Mouse (Mus musculus) ovary, postnatal 36 days (tissue): ENCODE data around the gene Srebf2.
A peak's percentile ranks its signal among the peaks of the same experiment; 100 is the strongest.

Experiments
- DNase-seq: peaks from one replicate; pipeline ENCODE4 v3.0.0; 2022; ENCODE audit warnings: low spot score, mixed read lengths

The Srebf2 gene

DNA sequence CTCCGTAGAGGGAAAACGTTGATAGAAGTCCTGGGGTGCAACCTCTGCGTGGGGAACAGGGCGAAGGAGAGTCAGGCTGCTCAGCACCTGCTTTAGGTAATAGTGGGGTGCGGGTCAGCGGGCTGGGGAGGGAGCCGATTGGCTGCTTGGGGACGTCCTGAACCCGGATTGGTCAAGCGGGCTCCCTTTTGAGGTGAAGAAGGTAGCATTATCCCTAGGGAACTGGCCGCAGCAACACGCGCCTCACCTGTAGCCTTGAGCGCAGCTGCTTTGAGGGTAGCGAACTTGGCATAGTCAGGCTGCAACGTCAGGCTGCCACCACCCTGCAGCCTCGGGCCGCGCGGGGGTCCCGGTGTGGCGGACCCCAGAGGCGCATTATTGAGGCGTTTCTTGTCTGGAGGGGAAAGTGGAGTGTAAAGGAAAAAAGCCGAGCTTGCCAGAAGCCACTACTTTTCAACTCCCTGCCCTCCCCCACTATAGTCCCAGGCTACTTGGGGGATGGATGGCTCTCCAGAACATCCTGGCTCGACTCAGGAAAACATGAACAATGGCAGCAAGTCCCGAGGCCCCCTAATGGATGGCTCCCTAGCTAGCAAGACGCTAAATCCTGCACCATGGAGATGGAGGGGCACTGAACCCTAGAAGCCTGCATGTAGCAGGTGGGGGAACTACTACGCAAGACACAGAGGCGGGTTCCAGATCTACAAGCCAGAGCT lies 60.7 kb downstream of the Srebf2 start:
- DNase-seq: no peak

DNA sequence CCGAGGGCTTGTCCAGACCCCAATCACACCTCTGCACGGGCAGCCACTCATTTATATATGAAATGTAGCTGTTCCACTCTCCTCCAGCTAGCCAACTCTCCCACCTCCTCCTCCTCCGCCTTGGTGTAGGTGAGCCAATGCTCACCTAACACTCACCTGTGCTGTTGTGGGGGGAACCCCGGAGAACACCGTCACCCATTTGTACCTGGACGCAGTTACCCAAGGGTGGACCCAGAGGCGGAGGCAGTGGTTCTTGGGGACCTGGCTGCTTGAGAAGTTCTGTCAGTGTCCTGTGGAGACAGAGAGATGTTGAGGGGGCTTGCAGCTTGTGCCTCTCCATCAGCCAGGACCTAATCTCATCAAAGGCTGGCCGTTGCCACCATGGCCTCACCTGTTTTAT lies 61.3 kb downstream of the Srebf2 start:
- no peak for DNase-seq

DNA sequence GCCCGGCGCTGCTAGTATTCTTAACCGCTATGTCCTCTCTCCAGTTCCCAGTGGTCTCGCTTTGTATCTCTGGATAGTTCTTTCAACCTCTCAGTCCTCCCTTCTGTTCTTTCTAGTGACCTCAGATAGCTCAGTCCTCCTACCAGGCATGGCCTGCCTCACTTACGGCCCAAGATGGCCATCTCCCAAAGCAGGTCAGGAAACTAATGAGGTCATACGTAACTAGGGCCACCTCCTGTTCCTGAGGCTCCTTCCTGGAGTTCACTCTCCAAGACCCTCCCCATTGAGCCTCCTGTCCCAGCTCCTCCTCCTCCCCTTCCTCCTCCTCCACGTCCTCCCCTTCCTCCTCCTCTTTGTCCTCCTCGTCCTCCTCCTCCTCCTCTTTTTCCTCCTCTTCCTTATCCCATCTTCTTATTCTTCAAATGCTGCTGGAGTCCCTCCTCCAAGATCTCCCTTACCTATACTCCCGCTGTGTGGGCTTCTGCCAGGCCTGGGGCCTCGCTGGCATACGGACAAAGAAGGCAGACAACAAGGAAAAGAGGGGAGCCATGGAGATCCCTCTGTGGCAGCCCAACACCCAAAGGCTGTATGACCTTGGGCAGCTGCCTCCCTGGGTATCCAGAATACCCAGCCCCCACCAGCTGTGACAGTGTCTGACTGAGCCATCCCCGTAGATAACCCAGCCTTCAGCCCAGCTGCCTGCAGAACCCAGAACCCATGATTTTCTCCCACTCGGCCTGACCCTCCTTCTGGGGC lies 62.5 kb downstream of the Srebf2 start:
- DNase-seq: no peak

DNA sequence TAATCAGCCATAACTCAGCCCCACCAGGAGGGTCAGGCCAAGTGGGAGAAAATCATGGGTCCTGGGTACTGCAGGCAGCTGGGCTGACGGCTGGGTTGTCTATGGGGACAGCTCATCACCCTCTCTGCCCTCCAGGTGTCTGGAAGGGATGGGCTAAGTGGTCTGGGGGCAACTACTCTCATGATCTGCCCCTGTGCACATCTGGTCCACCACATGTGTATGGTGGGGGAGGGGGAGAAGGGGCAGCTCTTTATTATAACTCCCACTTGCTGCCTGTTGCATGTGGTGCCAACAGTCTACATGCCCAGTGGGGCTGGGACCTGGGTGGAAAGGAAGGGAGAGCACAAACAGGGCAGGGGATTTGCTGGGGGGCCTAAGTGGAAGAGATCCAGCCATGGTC lies 63.8 kb downstream of the Srebf2 start:
- DNase-seq: no peak

DNA sequence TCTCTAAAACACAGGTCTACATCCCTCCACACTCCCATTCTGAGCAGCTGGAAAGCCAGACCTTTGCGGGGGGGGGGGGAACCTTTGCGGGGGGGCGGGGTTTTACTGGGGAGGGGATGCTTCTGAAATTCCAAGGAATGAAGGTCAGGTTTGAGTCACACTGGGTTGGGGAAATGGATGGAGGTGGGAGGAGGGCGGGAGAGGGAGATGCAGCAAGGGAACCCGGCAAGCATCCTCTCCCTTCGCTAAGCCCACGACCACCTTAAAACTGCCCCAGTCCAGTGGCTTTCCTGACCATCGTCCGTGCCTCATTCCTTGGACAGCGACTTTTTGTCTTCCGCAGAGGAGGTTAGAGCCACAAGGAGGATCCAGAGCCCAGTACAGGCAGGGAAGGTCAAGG lies 64.3 kb downstream of the Srebf2 start:
- DNase-seq: no peak

DNA sequence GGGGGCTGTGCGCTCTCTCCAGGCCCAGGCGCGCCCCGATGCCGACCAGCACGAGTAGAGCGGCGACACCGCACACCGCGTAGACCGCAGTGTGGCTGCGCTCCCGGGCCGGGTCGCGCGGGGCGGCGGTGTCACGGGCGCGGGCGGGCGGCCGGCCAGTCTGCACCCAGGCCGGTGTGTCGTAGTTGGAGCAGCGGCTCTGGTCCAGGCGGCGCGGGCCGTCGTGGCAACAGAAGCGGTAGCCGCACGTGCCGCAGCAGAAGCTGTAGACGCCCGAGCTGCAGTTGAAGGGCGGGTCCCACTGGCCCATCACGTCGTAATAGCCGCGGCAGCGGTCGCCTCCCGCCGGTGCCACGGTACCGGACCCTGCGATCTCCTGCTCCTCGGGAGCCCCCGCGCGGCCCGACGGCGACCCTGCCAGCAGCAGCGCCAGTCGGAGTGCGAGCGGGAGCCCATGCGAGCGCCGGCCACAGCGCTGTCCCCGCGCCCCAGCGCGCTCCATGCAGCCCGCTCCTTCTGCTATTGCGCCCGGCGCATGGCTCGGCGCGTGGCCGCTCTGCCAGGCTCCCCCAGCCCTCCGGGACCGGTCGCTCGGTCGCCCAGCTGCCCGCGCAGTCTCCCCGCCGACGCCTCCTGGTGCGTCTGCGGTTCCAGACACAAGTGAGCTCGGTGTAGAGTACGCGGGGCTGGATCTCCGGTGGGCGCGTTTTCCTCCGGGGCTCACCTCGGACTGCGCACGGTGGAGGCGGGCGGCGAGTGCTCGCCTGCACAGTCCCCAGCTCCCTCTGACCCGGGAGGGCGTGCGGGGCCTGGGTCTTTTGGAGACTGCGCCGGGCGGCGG lies 65.2 kb downstream of the Srebf2 start:
- DNase-seq: peak; percentile 27

DNA sequence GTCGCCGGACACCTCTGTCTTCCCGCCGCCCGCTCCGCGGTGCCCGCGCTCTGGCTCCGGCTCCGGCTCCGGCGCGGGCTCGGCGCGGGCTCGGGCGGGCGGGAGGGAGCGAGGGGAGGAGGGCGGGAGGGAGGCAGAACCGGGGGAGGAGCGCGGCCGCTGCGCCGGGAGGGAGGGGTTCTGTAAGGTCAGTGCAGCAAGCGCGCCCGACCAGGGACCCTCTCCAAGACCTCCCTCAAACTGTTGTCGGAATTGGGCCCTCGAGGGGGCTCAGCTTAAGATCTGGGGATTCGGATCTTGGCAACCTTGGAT lies 65.7 kb downstream of the Srebf2 start, which contains the start of gene Shisa8:
Gene Shisa8, minus strand, starts transcription at position 64 of the 312 bp plus-strand sequence.
- no peak for DNase-seq

DNA sequence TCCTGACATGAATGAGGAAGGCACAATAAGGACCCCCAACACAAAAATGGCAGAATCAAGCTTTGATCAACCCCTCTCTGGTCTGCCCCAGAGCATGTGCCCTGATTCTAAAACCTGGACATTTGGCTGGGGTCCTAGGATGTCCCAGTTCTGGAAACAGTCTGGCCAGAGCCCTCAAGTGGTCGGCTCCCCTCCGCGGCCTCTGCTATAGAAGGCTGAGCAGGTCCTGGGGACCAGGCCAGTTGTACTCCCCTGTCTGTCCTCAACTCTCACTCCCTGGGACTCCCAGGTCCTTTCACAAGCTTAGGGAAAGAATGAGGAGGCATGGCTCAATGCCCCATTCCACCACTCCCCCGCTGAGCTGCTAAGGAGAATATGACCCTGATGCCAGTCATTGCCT lies 66.2 kb downstream of the Srebf2 start:
- no peak for DNase-seq

DNA sequence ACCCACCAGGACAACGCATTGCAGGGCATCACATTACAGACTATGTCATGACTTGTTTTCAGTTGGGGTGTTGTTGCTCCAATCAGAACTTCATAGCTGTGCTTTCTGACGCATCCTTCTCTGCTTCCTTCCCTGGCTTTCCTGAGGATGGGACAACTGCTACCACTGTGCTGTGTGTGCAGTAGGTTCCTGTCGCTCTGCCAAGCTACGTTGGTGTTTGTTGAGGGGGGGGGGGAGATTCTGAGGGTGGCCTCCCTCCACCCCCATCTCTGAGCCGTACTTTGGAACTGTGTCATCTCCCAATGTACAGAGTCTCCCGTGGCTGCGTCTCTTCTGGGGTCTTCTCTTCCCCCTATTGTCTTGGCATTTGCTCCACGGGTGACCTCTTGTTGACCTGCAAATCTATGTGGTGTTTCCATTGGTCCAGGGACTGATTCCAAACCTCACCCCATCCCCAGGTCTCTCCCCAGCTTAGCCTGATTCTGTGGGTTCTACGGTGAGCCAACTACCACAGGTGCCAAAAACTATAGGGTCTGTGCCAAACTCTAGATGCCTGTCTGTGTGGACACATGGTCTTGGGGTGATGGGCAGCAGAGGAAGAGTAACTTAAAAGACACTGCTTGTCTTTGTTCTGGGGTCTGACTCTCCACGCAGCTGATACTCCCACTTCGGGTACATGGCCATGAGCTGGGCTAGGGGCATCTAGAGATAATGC lies 68.5 kb downstream of the Srebf2 start:
- no peak for DNase-seq

DNA sequence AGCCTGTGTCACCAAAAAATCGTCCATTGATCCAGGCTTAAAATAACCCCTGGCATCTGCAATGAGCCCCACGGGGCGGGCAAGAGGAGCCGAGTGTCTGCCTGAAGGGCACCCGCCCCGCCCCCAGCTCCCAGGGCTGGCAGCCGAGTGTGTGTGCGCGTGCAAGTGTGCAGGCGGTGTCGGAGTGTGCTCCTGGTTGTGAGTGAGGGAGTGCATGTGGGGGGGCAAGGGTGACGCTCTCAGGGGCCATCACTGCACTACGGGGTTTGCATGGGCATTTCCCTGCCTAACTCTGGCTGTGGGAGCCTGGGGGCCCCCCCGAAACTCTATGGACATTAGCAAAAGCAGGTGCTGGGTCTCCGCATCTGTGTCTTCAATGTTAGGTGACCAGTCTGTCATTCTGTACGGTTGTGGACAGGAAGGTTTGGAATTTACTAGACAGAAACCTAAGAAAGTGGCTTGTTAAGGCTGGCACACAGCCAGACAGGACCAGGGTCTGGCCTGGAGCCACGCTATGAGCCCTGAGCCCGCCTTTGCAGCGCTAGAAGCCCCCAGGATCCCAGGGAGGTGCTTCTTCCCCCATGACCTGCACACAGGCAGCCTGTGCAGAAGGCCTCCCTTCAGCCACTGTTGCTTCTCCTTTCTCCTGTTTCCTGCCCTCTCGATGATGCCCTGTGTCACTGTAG lies 69.3 kb downstream of the Srebf2 start:
- DNase-seq: no peak

DNA sequence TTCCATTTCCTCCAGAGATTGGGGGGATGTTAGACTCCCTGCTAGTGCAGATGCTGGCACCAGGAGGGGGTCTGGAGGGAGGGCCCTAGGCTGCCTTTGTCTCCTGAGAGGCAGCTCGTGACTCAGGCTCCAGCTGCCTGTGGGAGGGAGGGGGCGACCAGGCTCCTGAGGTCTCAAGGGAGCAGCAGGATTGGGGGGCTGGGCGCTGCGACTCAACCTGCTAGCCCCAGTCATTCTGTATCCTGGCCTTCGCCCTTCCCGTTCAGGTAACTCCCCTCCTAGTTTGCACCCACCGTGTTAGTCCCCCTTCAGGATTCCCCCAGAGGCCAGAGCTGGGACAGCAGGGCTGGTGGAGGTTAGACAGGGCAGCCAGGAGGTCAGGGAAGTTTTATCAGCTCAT lies 70.1 kb downstream of the Srebf2 start:
- no peak for DNase-seq

DNA sequence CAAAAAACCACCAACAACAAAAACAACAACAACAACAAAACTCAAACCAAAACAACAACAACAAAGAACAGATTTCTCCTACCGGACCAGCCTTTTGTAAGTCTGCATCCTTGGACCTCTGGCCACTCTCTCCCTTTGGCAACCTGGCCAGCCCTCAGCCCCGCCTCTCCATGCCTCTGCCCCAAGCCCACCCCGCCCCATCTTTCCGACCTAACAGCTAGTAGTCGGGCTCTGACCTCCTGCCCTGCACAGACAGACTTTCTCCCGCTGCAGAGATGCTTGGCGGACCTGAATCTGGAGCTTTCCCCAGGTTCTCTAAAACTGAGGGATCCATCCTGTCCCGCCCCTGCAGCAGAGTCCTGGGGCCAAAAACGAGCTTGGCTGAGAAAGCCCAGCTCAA lies 71.0 kb downstream of the Srebf2 start:
- no peak for DNase-seq

DNA sequence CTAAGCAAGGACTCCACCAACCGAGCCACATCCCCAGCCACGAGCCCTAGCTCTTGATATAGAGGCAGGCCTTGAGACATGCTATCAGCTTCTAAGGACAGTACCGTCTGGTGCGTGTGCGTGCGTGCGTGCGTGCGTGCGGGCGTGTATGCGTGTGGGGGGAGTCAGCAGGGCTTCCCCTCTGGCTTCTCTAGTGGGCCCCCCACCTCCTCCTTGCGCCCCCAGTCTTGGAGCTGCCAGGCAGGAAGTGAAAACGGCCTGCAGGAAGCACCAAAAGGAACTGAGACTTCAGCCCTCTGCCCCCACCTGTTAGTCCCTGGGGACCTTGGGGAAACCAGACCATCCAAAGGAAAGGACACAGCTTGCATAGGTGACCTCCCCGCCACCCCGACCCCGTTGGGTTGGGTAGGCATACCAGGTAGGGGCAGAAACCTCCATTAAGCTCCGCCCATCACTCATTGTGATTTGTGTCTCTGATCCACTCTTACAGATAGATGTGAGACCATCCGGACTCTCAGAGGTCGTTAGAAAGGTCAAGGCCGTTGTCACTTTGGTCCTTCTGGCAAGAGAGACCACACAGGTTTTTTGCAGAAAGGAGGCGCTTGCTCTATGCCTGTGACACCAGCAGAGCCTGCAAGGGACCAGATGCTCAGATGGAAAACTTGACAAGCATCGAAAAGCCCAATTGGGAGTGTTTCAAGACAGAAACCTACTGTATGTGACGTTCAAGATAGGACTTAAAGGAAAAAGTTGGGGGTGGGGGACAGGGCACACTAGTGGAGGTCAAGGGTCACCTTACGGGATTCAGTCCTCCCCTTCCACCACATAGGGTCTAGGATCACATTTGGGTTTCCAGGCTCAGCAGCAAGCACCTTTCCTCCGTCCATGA lies 72.0 kb downstream of the Srebf2 start:
- DNase-seq: no peak

DNA sequence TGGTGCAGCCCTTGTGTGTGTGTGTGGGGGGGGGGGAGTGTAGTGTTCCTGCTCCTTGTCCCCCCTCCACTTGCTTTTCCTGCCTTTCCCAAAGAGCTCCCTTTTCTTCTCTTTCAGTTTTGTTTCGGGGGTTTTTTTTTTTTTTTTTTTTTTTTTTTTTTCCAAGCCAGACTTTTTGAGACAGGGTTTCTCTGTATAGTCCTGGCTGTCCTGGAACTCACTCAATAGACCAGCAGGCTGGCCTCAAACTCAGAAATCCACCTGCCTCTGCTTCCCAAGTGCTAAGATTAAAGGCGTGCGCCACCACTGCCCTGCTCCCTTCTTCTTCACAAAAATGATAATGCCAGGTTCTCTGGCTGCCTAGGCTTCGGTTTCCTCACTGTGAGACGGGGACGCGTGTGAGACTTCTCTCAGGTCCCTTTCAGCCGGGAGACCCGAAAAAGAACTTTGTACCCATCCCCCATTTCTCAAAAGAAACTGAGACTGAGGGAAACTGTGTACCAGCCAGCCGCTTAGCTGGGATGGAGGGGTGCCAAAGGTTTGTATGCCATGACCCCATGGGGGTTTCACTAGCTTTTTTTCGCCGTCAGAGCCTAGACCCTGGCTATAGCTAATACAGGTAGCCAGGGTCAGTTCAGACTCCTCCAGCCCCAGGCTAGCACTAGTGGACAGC lies 73.2 kb downstream of the Srebf2 start:
- DNase-seq: no peak

DNA sequence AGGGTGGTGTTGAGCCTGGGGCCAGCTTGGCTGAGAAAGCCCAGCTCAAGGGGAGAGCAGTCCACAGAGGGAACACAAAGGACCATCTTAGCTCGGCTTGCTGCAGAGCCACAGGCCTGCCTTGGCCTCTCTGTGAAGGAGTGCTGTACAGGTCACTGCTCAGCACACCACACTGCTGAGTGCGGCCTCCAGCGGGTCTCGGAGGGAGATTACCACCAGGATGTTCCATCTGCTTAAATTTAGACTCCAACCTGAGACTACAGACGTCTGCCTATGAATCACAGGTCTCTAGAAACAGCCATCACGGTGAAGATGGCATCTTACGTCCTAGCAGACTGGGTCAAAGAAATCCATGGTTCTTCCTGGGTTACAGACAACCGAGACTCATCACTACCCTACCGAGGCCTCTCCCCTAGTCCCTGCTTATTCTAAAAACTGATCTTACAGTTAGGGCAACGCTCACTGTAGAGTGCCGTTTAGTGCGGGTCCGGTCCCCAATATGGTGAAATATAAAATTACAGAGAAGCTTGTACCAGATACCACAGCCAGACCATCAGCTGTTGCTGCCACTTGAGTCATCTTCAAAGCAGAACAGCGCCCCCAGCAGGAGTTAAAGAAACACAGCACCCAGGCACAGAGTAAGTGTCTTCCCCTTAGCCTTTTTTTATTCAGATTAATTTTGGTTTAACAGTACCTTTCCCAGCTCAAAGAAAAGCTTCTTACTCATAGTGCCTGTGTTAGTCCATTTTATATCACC lies 74.3 kb downstream of the Srebf2 start:
- DNase-seq: no peak

DNA sequence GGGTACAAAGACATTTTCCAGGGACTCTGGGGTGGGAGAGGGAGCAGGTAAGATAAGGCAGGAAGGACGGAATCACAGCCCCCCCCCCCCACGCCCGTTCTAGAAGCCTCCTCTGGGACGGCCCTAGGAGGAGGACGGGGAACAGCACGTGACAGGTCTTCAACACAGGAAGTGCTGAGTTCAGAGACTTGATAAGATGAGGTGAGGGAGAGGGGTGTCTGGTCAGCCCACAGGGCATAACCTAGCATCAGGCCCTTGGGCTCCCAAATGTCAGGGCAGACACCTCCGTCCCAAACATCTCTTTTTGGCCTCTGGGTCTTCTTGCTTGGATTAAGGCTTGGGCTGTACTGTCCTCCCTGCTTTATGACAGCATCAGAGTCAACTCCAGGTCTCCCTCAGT lies 76.3 kb downstream of the Srebf2 start:
- DNase-seq: no peak

DNA sequence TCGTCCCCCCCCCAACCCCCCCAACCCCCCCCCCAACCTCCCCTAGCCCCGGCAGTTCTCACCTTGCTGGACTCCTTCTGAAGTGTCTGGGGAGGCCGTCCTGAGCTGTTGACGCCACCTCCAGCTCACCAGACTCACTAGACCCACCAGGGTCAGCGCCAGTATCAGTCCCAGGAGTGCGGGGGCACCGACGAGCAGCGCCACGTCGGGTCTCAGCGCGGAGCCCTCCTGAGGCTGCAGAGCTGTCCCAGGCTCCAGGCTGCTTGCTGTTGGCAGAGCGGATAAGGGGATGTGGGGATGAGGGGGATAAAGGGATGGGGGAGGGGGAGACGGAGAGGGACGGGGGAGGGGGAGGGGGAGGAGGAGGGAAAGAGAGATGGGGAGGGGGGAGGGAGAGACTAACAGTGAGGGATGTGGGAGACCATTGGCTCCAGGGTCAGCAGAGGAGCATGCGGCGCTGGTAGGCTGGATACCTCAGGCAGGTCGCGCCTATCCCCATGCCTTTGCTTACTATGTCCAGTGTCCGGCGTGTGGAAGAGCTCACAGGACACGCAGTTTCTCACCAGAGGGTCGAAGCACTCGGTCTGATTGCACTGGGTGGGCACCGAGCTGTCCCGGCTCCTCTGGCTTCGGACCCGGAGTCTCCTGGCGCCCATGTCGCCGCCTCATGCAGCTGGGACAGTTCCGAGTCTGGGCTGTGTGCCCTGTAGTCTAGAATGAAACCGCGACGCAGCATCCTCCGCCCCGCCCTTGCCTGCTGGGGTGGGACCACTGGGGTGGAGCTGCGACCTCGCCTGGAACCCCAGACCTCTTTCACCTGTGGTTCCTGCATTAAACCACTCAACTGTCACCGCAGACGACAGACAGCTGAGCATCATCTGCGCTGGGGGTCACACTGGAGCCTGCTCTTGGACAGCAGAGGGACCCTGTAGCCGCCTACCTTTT lies 76.9 kb downstream of the Srebf2 start, which contains the start of gene Tnfrsf13c:
Gene Tnfrsf13c, minus strand, starts transcription at position 713 of the 945 bp plus-strand sequence.
- DNase-seq: peak; percentile 8

DNA sequence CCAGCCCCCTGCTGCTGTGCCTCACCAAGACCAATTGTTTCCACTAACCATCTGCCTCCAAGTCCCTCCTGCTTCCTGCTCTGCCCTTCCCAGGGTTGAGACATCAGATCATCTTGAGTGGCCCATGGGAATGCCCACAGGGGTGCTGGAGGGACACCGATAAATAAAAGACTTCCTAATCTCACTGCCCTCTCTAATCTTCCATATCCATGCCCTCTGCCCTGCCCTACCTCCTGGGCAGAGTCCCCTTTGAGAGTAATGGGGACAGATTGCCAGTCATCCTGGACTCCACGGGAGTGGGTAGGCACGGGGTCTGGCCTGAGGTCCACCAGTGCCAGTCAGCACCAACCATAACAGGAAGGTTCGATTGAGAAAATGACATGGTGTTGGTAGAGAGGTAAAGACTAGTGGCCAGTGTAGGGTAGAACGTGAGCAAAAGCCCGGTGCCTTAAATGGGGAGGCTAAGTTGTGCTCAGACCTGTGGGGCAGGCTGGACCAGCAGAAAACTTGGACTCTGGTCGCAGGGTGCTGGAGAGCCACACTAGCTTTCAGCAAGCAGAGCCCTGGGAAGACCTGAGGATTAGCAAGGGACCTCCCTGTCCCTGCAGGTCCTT lies 77.7 kb downstream of the Srebf2 start:
- DNase-seq: no peak
